Mouse (Mus musculus): Measurements from ENCODE around the gene Gm43064.
"Not testable (repeated sequence)": the region's sequence is repeated elsewhere in the genome, so short reads cannot be mapped to it uniquely, and the experiment has no call there.

Gm43064 gene

DNA sequence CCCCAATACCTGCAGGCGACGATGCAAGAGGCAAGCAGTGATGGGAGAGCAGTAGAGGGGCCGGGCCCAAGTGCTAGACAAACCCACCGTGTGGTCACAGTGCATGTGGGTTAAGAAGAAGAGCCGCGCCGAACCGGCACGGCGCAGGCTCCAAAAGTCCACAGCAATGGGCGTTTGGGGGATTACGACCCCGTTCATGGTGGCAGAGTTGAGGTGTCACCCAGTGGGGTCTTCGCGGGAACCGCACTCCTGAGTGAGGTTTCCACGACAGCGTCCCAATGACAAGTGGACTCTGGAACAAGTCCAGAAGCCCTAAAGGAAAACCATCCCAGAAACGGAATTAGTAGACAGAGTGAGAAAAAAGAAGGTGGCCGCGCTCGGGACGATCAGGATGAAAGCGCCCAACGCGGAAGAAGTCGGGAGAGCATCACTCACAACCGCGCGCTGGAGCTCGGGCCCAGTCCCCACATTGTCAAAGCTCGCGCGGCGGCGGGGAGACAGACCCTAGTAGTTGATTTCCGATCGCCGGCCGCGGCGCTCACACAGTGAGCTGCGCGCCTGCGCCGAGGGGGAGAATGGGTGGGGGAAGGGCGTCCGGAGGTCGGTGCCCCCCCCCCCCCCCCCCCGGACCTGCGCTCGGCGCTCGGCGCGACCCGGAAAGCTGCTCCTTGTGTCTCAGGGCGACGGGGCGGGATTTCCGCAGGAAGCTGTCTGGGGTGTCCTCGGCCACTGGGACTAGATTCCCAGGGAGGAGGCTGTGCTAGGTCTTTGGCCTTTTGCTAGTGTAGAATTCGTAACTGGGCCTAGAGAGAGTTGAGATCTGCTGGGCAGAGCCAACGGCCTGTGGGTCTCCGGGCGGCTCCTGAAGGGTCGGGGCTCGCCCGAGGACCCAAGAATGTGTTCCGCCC, at the start of gene Gm43064, which contains the start of the genes Dclre1b and Ap4b1:
TSS of gene Gm43064 (plus strand) at position 683 of the 908 bp plus-strand sequence.
TSS of gene Dclre1b (minus strand) at position 554 of the 908 bp plus-strand sequence.
TSS of gene Ap4b1 (plus strand) at position 630 of the 908 bp plus-strand sequence.
- DNase-seq (ENCODE audit: low spot score) = peak; percentile 68

DNA sequence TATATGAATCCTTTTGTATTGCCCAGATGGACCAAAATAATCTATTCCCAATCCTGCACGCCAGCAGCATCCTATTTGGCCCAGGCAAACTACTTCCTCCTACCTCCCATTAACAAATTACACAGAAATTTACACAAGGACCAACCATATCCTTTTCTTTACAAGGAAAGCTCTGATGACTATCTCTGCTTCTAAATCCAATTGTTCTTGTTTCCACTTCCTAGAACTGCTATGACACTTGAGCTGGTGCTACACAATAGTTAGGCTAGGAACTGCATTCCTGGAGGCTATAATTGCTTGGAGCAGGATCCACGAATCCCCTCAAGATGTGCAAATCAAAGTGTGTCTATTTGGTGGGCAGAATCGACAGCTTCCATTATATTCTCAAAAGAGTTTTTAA, 42.6 kb upstream of the Gm43064 start:
- DNase-seq (ENCODE audit: low spot score) = no peak

DNA sequence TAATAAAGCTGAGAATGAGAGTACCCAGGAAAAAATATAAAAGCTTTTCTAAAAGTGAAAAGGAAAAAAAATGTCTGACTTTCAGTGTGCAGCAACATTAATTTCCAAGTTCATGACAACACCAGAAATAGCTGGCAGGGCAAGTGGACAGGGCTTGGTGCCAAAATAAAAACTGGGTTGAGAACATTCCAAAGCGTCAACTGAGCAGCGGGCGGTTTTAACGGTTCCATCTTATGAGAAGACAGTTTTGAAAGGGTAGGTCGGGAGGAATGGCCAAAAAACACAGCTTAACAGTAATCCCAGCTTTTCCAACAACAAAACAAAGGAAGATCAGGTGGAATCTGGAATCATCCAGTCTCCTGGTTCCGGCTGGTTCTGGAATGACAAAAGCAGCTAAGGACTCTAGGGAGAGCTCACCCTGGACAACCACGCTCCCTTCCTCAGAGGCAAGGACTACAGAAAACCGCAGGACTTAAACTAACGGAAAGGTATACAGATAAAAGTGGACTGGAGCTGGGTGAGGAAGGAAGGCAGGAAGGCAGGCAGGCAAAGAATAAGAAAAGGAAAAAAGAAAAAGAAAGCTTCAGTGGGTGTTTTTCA, 37.7 kb upstream of the Gm43064 start:
- DNase-seq (ENCODE audit: low spot score) = peak; percentile 39

GRCm38 (mm10) chr3:103772846-103773245, 36.5 kb upstream of the Gm43064 start:
- DNase-seq (ENCODE audit: low spot score) = no peak

GRCm38 (mm10) chr3:103773508-103773907, 35.9 kb upstream of the Gm43064 start:
- DNase-seq (ENCODE audit: low spot score) = no peak

DNA sequence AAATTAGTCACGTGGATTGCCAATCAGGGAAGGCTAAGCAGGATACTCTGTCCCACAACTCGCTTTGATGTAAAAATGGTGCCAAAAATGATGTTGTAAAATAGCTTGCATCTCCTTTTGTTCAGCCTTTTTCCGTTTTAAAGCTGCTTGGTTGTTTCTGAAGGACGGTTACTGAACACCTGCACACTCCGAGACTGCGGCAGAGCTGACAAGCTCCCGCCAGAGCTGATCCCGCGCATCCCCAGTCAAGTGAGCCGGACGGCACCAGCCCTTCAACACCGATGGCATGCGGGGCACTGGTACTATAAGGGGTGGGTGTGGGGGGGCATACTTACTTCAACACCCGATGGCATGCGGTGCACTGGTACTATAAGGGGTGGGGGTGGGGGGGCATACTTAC, 35.4 kb upstream of the Gm43064 start:
- no peak for DNase-seq (ENCODE audit: low spot score)

DNA sequence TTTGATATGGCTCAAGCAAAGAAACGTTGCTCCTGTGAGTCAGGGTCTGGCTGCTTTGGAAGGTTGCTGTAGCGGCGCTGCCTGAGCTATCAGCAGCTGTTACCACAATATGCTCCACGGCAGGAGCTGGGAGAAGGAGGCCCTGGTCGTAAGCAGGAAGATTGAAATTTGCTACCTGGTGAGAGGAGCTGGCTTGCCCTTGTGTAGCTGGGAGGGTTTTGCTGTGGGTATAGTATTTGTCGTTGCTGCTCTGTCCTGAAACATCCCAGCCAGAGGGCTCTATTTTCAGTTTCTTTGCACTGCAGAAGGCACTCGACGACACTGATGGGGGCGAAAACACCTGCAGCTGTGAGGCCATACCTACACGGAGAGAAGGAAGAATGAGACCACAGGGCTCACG, 31.4 kb upstream of the Gm43064 start:
- no peak for DNase-seq (ENCODE audit: low spot score)

GRCm38 (mm10) chr3:103778660-103779059, 30.7 kb upstream of the Gm43064 start:
- DNase-seq (ENCODE audit: low spot score) = no peak

GRCm38 (mm10) chr3:103779183-103779582, 30.2 kb upstream of the Gm43064 start:
- no peak for DNase-seq (ENCODE audit: low spot score)

DNA sequence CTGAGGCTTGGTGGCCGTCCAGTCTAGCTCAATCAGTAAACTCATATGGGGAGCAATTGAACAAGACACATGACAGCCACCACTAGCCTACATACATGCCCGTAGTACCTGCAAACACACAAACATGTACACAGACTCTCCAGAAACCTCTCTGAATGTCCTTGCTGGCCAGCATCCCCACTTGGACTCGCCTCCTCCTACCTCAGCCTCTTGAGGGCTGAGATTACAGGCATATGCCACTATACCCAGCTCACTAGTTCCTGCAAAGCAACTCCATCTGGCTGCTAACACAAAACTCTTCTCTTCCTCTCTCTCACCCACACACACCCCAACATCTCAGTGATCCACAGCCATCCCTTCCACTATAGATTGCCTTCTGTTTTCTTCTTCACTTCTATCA, 29.1 kb upstream of the Gm43064 start:
- no peak for DNase-seq (ENCODE audit: low spot score)

GRCm38 (mm10) chr3:103780777-103781176, 28.6 kb upstream of the Gm43064 start:
- DNase-seq (ENCODE audit: low spot score) = no peak

GRCm38 (mm10) chr3:103782844-103783609, 26.3 kb upstream of the Gm43064 start:
- DNase-seq (ENCODE audit: low spot score) = no peak

GRCm38 (mm10) chr3:103787225-103787624, 22.1 kb upstream of the Gm43064 start:
- no peak for DNase-seq (ENCODE audit: low spot score)

- no peak for DNase-seq (ENCODE audit: low spot score)
These were observed 20.3 kb upstream of the Gm43064 start for GRCm38 (mm10) chr3:103789096-103789495.

DNA sequence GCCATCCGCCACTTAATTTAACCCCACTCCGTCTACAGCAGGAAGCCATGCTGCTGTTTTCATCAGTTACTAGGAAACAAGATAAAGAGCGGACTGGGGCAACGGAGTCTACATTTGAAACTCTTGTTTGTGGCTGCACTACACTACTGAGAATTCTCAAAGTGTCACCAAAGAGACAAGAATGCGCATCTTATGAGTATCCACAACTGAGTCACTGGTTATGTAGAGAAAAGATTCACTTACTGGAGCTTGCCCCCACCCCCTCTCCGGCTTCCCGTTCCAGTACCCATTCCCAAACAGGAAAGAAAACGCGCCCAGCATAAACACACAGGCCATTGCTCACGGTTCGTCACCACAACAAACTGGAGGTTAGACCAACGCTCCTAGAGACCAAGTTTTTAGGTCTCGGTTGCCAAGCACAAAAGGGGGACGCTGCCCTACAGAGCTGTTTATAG, 19.5 kb upstream of the Gm43064 start:
- no peak for DNase-seq (ENCODE audit: low spot score)

DNA sequence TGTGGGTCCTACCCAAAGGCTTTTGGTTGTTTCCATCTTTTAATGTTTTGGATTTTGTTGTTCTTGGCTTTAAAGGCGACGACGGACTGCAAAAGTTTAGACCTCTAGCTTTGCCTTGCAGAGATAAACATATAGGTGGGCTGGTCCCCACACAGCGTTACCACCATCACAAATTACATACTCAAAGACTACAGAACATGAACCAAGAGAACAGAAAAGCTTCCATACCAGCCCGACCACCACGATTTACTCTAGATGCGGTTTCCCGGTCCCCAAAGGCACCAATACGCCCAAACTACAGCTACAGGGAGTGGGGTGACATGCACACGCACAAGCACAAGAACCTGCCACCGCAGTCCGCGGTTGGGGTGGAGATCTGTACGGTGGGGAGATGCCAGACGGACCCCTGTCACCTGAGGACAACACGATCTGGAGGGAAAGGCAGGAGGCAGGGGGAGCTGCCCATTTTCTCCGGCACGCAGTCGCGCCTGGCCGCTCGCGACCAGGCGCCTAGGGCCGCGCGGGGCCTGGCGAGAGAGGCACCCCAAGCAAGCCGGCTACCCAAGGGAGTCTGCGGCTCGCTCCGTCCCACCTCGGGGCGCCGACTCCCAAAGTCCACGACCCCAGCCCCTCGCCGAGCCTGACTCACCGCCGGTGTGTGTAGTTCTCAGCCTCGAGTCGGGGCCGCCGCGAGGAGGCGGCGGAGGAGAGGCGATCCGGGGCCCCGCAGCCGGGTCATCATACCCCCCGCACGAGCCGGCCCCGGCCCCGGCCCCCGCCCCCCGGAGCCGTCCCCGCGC, 18.8 kb upstream of the Gm43064 start:
- DNase-seq (ENCODE audit: low spot score) = peak; percentile 35

DNA sequence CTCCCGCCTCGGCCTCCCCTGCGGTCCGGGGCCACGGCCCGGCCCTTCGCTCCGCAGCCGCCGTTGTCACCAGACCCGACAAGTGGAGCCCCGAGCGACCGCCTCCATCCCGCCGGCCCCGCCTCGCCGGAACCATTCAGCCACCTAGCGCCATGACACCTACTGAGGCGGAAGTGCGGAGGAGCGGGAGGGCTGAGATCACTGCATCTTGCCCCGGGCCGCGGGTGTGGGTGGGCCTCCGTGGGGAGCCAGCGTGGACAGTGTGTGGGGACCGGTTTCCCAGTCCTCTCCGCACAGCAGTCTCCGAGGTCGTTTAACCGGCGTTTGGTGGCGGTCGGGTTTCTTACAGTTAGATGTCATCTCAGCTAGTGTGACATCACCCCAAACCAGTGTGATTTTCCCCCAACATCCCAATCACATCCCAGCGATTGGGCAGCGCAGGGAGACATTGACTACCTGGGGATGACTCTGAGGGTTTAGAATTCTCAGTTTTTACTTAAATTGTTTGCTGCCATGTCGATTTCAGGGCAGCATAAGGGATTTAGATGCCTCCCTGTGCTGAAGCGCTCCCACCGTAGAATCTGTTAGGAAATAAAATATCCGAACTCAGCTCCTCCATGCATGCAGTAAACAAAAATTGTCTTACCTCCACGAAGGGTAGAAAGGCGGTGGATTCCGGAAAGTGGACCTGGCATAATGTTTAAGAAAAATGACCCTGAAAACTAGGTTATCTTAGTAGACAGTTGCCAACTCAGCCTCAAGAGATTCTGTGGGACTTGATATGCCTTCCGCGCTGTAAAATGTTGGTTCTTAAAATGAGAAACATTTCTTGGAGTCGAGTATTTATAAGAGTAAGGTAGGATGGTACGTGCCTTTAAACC, 17.9 kb upstream of the Gm43064 start, which contains the start of gene Hipk1:
TSS of gene Hipk1 (minus strand) at position 334 of the 881 bp plus-strand sequence.
- DNase-seq (ENCODE audit: low spot score) = peak; percentile 88

- not testable (repeated sequence) for DNase-seq (ENCODE audit: low spot score)
These were observed 17.3 kb upstream of the Gm43064 start for GRCm38 (mm10) chr3:103792111-103792406.

GRCm38 (mm10) chr3:103792566-103792965, 16.8 kb upstream of the Gm43064 start:
- DNase-seq (ENCODE audit: low spot score) = no peak

DNA sequence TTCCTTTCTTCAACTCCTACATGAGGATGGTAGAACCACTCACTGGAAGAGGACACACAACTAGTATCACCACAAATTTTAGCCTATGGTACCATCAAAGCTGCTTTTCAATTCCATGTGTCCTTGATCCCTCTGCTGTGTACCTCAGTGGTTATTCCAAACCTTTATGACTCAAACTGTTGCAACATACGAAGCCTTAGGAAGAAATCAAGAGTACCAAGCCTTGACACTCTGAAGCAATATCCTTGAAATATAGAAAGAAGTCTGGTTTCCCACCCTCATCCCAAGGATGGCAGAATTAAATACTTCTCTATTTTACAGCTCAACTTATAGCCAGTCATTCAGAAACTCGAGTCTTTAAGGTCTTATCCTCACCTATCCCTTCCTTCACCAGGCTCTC, 13.0 kb upstream of the Gm43064 start:
- DNase-seq (ENCODE audit: low spot score) = no peak

GRCm38 (mm10) chr3:103799507-103799906, 9.9 kb upstream of the Gm43064 start:
- DNase-seq (ENCODE audit: low spot score) = no peak
